Mouse (Mus musculus) limb, embryonic 14.5 days (tissue): ENCODE measurements at regions not wholly inside any gene's neighbourhood (a gene's known extent, or its start where the extent isn't known, plus 50 kb on each side); places are given as distances from the start of the nearest gene placed in this dataset. TPM values are rescaled to one million over a fixed set of nuclear protein-coding genes. Genes with fewer than 3 reads are reported as not detected.

Source experiments
- ATAC-seq: fragments of 200-750 bp; cut with Nextera tagmentation; 2 replicates; pipeline ENCODE4 v1.8.0; 2017; ENCODE audit warnings: low read depth, moderate number of reproducible peaks, moderate TSS enrichment; ENCODE audit not compliant: low FRiP score
- DNase-seq: peaks from one replicate; pipeline ENCODE4 v3.0.0-alpha.2; 2015; ENCODE audit warnings: low spot score
- H3K27ac ChIP-seq: fragments of 300-500 bp; sonication (generic); replicated peaks from 2 replicates; pipeline ENCODE4 v1.5.1; 2014; ENCODE audit warnings: low read depth, mild to moderate bottlenecking, low read length, moderate library complexity, mixed read lengths
- H3K27me3 ChIP-seq: fragments of 300-500 bp; sonication (generic); 2 replicates; pipeline ENCODE4 v1.6.1; 2014; ENCODE audit warnings: low read length, mixed read lengths; ENCODE audit not compliant: control insufficient read depth, insufficient read depth
- H3K36me3 ChIP-seq: fragments of 300-500 bp; sonication (generic); 2 replicates; pipeline ENCODE4 v1.6.1; 2014; ENCODE audit warnings: mild to moderate bottlenecking, low read length, moderate library complexity, mixed read lengths; ENCODE audit not compliant: control insufficient read depth, insufficient read depth
- H3K4me1 ChIP-seq: fragments of 300-500 bp; sonication (generic); 2 replicates; pipeline ENCODE4 v1.6.1; 2014; ENCODE audit warnings: antibody characterized with exemption, low read length, mixed read lengths; ENCODE audit not compliant: control insufficient read depth, insufficient read depth
- H3K4me2 ChIP-seq: fragments of 300-500 bp; sonication (generic); replicated peaks from 2 replicates; pipeline ENCODE4 v1.6.1; 2014; ENCODE audit warnings: low read depth, mild to moderate bottlenecking, low read length, moderate library complexity; ENCODE audit not compliant: severe bottlenecking
- H3K4me3 ChIP-seq: fragments of 300-500 bp; sonication (generic); replicated peaks from 2 replicates; pipeline ENCODE4 v1.5.1; 2014; ENCODE audit warnings: low read length
- H3K9ac ChIP-seq: fragments of 300-500 bp; sonication (generic); 2 replicates; pipeline ENCODE4 v1.6.1; 2014; ENCODE audit warnings: mild to moderate bottlenecking, low read depth, low read length, moderate library complexity; ENCODE audit not compliant: severe bottlenecking
- H3K9me3 ChIP-seq: fragments of 300-500 bp; sonication (generic); 2 replicates; pipeline ENCODE4 v1.6.1; 2016; ENCODE audit warnings: low read length; ENCODE audit not compliant: control insufficient read depth
- POLR2A ChIP-seq: fragments of 200-500 bp; IDR thresholded peaks from 2 replicates; pipeline ENCODE4 v1.8.0; 2012; ENCODE audit warnings: inconsistent platforms, mild to moderate bottlenecking, moderate library complexity, borderline replicate concordance; ENCODE audit not compliant: insufficient read depth, insufficient read length; ENCODE audit errors: extremely low read depth
- WGBS: fragments of 180-500 bp; shearing (Covaris S2); extraction: QIAGEN DNeasy Blood & Tissue Kit; methylation state at CpG from one replicate; pipeline ENCODE4 v1.1.7; 2014; 5-methylcytosine and 5-hydroxymethylcytosine counted together
- microRNA-seq: library from miRNA; unstranded; fragments of <30 nt; microRNA quantifications from one replicate; pipeline ENCODE4, GENCODE M21; 2016

DNA sequence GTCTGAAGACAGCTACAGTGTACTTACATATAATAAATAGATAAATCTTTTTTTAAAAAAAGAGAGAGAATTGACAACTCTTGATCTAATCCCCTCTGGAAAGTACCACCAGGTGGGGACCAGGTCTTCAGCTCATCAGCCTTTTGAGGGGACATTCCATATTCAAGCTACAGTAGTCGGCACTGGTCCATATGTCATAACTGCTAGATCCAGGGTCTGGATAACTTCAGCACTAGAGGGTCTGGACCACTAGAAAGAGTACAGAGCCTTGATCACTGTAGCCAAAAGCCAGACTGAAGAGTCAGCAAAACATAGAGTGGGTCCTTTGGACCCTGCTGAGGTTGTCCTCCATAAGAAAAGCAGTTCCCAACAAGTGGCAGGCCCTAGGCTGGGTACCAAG is 106.4 kb upstream of the Tshz3 start:
- H3K4me1 ChIP-seq: no peaks in the 10 kb centered on the region
- 95% methylated on average over 1 of the region's 1 CpGs for WGBS
- no peaks in the 10 kb centered on the region for H3K9me3 ChIP-seq
- no peak overlapping the region for H3K4me3 ChIP-seq
- H3K36me3 ChIP-seq: no peaks in the 10 kb centered on the region
- TF ChIP-seq POLR2A: no peak
- no peak overlapping the region for H3K27ac ChIP-seq
- no peaks in the 10 kb centered on the region for H3K27me3 ChIP-seq
- no peak overlapping the region for H3K4me2 ChIP-seq
- ATAC-seq (no peak), DNase-seq (no peak)
- H3K9ac ChIP-seq: no peak overlapping the region

DNA sequence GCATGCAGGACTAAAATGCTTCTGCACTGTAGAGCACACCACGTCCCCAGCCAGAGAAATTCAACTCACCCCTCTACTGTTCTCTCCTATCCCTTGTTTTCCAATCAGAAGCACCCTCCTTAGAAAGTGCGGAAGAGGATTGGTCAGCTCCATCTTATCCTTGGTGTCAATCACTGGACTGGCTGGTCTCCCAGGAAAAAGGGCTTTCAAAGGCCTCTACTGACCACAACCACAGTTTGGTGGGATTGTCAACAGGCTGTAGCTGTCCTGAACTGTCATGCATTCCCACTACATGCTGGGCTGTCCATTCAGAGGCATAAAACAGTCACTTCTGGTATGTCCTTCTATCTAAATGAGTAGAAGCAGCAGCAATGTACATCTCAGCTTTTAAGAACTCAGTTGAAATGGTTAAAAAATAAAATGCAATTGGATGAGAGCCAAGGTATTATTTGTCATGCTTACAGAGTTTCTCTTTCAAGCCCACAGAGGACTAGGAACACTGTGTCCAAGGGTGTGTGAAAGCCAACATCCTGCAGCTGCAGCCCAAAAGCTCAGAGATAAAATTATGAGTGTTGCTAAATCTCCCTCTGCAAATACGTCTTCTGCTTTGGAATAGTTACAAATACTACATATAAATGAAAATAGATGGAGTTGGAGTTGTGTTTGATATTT is 101.2 kb upstream of the Tshz3 start:
- H3K4me2 ChIP-seq: no peak overlapping the region
- H3K4me1 ChIP-seq: no peaks in the 10 kb centered on the region
- H3K36me3 ChIP-seq: no peaks in the 10 kb centered on the region
- DNase-seq (peak; percentile 52), ATAC-seq (no peak)
- TF ChIP-seq POLR2A: no peak
- H3K9me3 ChIP-seq: 0 out of 2 replicates have a peak, but pooled peaks cover 4% of the 10 kb centered on the region
- H3K4me3 ChIP-seq: no peak overlapping the region
- H3K27ac ChIP-seq: no peak overlapping the region
- 83% methylated on average over 3 of the region's 3 CpGs for WGBS
- H3K9ac ChIP-seq: no peak overlapping the region
- no peaks in the 10 kb centered on the region for H3K27me3 ChIP-seq

DNA sequence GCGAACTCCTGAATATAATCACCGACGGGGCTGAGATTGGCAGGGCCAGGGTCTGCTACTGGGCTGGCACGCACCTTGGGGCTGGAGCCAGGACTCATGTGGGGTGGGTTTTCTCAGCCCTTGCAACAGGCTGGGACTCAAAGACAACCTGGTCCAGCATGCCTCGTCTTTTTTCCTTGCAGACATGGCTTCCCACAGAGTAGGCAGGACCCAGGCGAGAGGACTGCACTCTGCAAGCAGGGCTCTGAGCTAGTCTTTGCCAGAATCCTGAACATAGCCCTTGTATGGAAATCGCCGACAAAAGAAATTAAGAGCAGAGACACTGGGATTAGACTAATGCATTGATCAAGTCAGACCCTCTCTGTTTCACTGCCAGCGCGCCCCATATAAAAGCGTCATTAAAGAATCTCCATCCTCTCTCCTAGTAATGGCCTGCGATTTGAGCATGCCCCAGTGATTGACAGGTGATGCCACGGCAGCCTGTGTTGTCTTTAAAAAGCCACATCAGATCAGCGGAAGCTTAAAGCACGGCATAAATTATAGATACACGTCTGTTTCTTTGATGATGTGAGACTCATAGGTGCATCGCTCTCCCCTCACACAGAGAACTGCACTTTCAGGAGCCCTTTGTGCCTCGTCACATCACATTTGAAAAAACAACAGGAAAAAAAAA is 92.8 kb upstream of the Tshz3 start:
- DNase-seq: no peak
- no peaks in the 10 kb centered on the region for H3K36me3 ChIP-seq
- ATAC-seq: no peak
- H3K4me1 ChIP-seq: 0 out of 2 replicates have a peak, but pooled peaks cover 2% of the 10 kb centered on the region
- no peak overlapping the region for H3K4me3 ChIP-seq
- H3K9ac ChIP-seq: no peak overlapping the region
- H3K9me3 ChIP-seq: no peaks in the 10 kb centered on the region
- H3K27me3 ChIP-seq: no peaks in the 10 kb centered on the region
- TF ChIP-seq POLR2A: no peak
- H3K27ac ChIP-seq: no peak overlapping the region
- H3K4me2 ChIP-seq: no peak overlapping the region
- WGBS: 55% methylated on average over 18 of the region's 18 CpGs

DNA sequence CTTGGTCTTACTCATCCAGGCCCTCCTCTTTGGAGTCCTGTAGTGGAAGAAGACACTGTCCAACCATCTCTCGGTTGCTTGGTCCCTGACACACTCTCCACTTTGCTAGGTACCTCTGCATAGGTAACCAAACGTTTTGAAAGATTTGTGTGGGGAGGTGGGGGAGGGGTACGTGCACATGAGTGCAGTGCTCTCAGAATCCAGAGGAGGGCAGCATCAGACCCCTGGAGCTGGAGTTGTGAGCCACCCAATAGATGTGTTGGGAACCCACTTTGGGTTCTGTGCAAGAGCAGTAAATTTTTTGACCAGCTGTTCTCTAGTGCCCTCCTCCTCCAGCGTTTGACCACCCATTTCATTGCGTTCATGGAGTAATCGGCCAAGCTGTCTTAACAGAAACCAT is 77.7 kb upstream of the Tshz3 start:
- Histone ChIP-seq H3K27me3 (no peaks in the 10 kb centered on the region), H3K4me3 (no peak overlapping the region), H3K9me3 (no peaks in the 10 kb centered on the region), H3K36me3 (no peaks in the 10 kb centered on the region), H3K4me1 (no peaks in the 10 kb centered on the region), H3K4me2 (no peak overlapping the region), H3K27ac (no peak overlapping the region), H3K9ac (no peak overlapping the region)
- no peak for TF ChIP-seq POLR2A
- no peak for DNase-seq
- ATAC-seq: no peak
- WGBS: 68% methylated on average over 6 of the region's 6 CpGs

DNA sequence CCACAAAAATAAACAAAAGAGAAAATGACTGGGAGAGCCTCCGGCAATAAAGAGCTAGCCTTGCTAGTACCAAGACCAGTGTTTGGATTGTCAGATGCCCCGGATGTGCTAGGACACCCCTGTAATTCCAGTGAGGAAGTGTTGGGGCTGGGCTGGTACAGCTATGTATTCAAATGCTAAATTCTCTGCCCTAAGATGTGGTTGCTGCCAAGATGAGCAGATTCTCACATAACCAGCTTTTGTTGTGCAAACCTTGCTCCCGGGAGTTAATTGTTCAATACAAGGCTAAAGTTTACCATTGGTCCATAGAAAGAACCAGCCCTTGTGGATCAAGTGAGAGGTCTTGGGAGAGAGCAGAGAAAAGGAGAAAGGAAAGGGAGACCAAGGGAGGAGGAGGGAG is 53.7 kb upstream of the Tshz3 start:
- Histone ChIP-seq H3K4me1 (no peaks in the 10 kb centered on the region), H3K4me3 (no peak overlapping the region), H3K9me3 (no peaks in the 10 kb centered on the region), H3K36me3 (no peaks in the 10 kb centered on the region), H3K9ac (no peak overlapping the region), H3K27me3 (no peaks in the 10 kb centered on the region), H3K4me2 (no peak overlapping the region), H3K27ac (no peak overlapping the region)
- no peak for TF ChIP-seq POLR2A
- WGBS: 54% methylated on average over 3 of the region's 3 CpGs
- no peak for ATAC-seq
- no peak for DNase-seq

Small RNAs in the stretch of these regions (microRNA-seq; reads per million reads assigned to microRNA genes)
- gene Gm25247: not detected
